Mouse (Mus musculus) forebrain, embryonic 11.5 days (tissue): ENCODE results near the gene 1700008O03Rik. TPM values are rescaled to one million over a fixed set of nuclear protein-coding genes. Genes with fewer than 3 reads are reported as not detected.

Experiments
- ATAC-seq: fragments of 200-750 bp; cut with Nextera tagmentation; replicated peaks from 2 replicates; pipeline ENCODE4 v1.8.0; 2017; ENCODE audit warnings: moderate TSS enrichment; ENCODE audit not compliant: low FRiP score
- DNase-seq: peaks from one replicate; pipeline ENCODE4 v3.0.0-alpha.2; 2017; ENCODE audit warnings: low spot score
- H3K27ac ChIP-seq: fragments of 300-500 bp; sonication (generic); 2 replicates; pipeline ENCODE4 v1.5.1; 2014; ENCODE audit warnings: low read depth, low read length
- H3K27me3 ChIP-seq: fragments of 300-500 bp; sonication (generic); 2 replicates; pipeline ENCODE4 v1.6.1; 2014; ENCODE audit warnings: mild to moderate bottlenecking, low read length, mixed read lengths; ENCODE audit not compliant: control insufficient read depth, insufficient read depth
- H3K36me3 ChIP-seq: fragments of 300-500 bp; sonication (generic); 2 replicates; pipeline ENCODE4 v1.6.1; 2014; ENCODE audit warnings: mild to moderate bottlenecking, low read length, moderate library complexity, mixed read lengths; ENCODE audit not compliant: control insufficient read depth, insufficient read depth
- H3K4me1 ChIP-seq: fragments of 300-500 bp; sonication (generic); replicated peaks from 2 replicates; pipeline ENCODE4 v1.6.1; 2014; ENCODE audit warnings: low read length, mixed read lengths; ENCODE audit not compliant: control insufficient read depth, insufficient read depth
- H3K4me2 ChIP-seq: fragments of 300-500 bp; sonication (generic); 2 replicates; pipeline ENCODE4 v1.6.1; 2014; ENCODE audit warnings: low read depth, mild to moderate bottlenecking, low read length, moderate library complexity, mixed read lengths; ENCODE audit not compliant: severe bottlenecking
- H3K4me3 ChIP-seq: fragments of 300-500 bp; sonication (generic); 2 replicates; pipeline ENCODE4 v1.5.1; 2014; ENCODE audit warnings: low read depth, low read length
- H3K9ac ChIP-seq: fragments of 300-500 bp; sonication (generic); 2 replicates; pipeline ENCODE4 v1.6.1; 2014; ENCODE audit warnings: low read length
- H3K9me3 ChIP-seq: fragments of 300-500 bp; sonication (generic); 2 replicates; pipeline ENCODE4 v1.6.1; 2016; ENCODE audit warnings: low read length, mixed read lengths; ENCODE audit not compliant: control insufficient read depth
- WGBS: fragments of 180-500 bp; shearing (Covaris S2); extraction: QIAGEN DNeasy Blood & Tissue Kit; methylation state at CpG from one replicate; pipeline ENCODE4 v1.1.7; 2014; 5-methylcytosine and 5-hydroxymethylcytosine counted together
- polyA plus RNA-seq: library from polyadenylated mRNA; unstranded; fragments of >200 nt; fragmentation: Nextera tagmentation; extraction: Ambion mirVana; gene quantifications from 2 replicates; pipeline ENCODE4 v1.2.1, GENCODE M21; 2014

The 1700008O03Rik gene
- polyA plus RNA-seq, 1 experiment from 2014 or later = 0.96 TPM

GRCm38 (mm10) chr7:44356590-44357481 is 28.8 kb downstream of the 1700008O03Rik start:
- 3% methylated on average over 35 of the region's 35 CpGs for whole genome bisulfite sequencing
- DNase-seq = peak; percentile 70
- H3K9me3 ChIP-seq = no peaks in the 10 kb centered on the region
- peaks cover 42% of the 10 kb centered on the region for H3K4me1 ChIP-seq
- H3K9ac ChIP-seq = peak overlapping the region; percentile 40
- H3K27ac ChIP-seq = peak overlapping the region; percentile 10; the same call in 1 of the 2 replicates
- no peaks in the 10 kb centered on the region for H3K36me3 ChIP-seq
- H3K27me3 ChIP-seq = peaks cover 54% of the 10 kb centered on the region
- H3K4me2 ChIP-seq = peak overlapping the region; percentile 24; the same call in 1 of the 2 replicates
- ATAC-seq = no peak
- peak overlapping the region; percentile 20 for H3K4me3 ChIP-seq

- no peak overlapping the region for H3K4me3 ChIP-seq
- H3K4me1 ChIP-seq = peaks cover 46% of the 10 kb centered on the region
- WGBS = 55% methylated on average over 6 of the region's 6 CpGs
- no peaks in the 10 kb centered on the region for H3K9me3 ChIP-seq
- H3K4me2 ChIP-seq = no peak overlapping the region
- H3K9ac ChIP-seq = no peak overlapping the region
- no peaks in the 10 kb centered on the region for H3K36me3 ChIP-seq
- ATAC-seq (no peak), DNase-seq (no peak)
- H3K27me3 ChIP-seq = peaks cover 59% of the 10 kb centered on the region
- H3K27ac ChIP-seq = no peak overlapping the region
Measured at GRCm38 (mm10) chr7:44355411-44355810, 30.2 kb downstream of the 1700008O03Rik start.

GRCm38 (mm10) chr7:44353601-44354340 is 31.8 kb downstream of the 1700008O03Rik start:
- H3K4me3 ChIP-seq = peak overlapping the region; percentile 14
- no peak overlapping the region for H3K27ac ChIP-seq
- no peak for ATAC-seq
- peaks cover 40% of the 10 kb centered on the region for H3K4me1 ChIP-seq
- H3K9ac ChIP-seq = peak overlapping the region; percentile 17; the same call in 1 of the 2 replicates
- peak; percentile 77 for DNase-seq
- H3K4me2 ChIP-seq = peak overlapping the region; percentile 22
- no peaks in the 10 kb centered on the region for H3K36me3 ChIP-seq
- 1% methylated on average over 35 of the region's 35 CpGs for WGBS
- H3K27me3 ChIP-seq = peaks cover 63% of the 10 kb centered on the region
- H3K9me3 ChIP-seq = no peaks in the 10 kb centered on the region

GRCm38 (mm10) chr7:44352750-44353600 is 32.6 kb downstream of the 1700008O03Rik start:
- Histone ChIP-seq H3K27me3 (peaks cover 62% of the 10 kb centered on the region), H3K9me3 (no peaks in the 10 kb centered on the region), H3K9ac (no peak overlapping the region), H3K27ac (no peak overlapping the region), H3K36me3 (no peaks in the 10 kb centered on the region), H3K4me2 (peak overlapping the region; percentile 29), H3K4me1 (peaks cover 38% of the 10 kb centered on the region), H3K4me3 (peak overlapping the region; percentile 14)
- 1% methylated on average over 64 of the region's 71 CpGs for WGBS
- DNase-seq (peak; percentile 73), ATAC-seq (no peak)

GRCm38 (mm10) chr7:44351881-44352749 is 33.5 kb downstream of the 1700008O03Rik start:
- WGBS = 4% methylated on average over 60 of the region's 71 CpGs
- Histone ChIP-seq H3K4me1 (peaks cover 32% of the 10 kb centered on the region), H3K9ac (no peak overlapping the region), H3K4me3 (peak overlapping the region; percentile 11), H3K36me3 (no peaks in the 10 kb centered on the region), H3K4me2 (peak overlapping the region; percentile 45; the same call in 1 of the 2 replicates), H3K9me3 (no peaks in the 10 kb centered on the region), H3K27ac (no peak overlapping the region), H3K27me3 (peaks cover 56% of the 10 kb centered on the region)
- ATAC-seq (peak; percentile 25; the same call in 1 of the 2 replicates), DNase-seq (peak; percentile 63)

GRCm38 (mm10) chr7:44350957-44351711 is 34.5 kb downstream of the 1700008O03Rik start:
- DNase-seq (peak; percentile 90), ATAC-seq (peak; percentile 49)
- H3K27me3 ChIP-seq = peaks cover 50% of the 10 kb centered on the region
- H3K9me3 ChIP-seq = no peaks in the 10 kb centered on the region
- peak overlapping the region; percentile 39; the same call in 1 of the 2 replicates for H3K9ac ChIP-seq
- H3K27ac ChIP-seq = no peak overlapping the region
- H3K36me3 ChIP-seq = no peaks in the 10 kb centered on the region
- H3K4me2 ChIP-seq = peak overlapping the region; percentile 45
- peak overlapping the region; percentile 14 for H3K4me3 ChIP-seq
- 4% methylated on average over 25 of the region's 25 CpGs for WGBS
- H3K4me1 ChIP-seq = peaks cover 27% of the 10 kb centered on the region

- DNase-seq (no peak), ATAC-seq (no peak)
- WGBS = 25% methylated on average over 3 of the region's 3 CpGs
- no peak overlapping the region for H3K4me2 ChIP-seq
- peaks cover 27% of the 10 kb centered on the region for H3K4me1 ChIP-seq
- no peaks in the 10 kb centered on the region for H3K36me3 ChIP-seq
- H3K27me3 ChIP-seq = peaks cover 36% of the 10 kb centered on the region
- no peaks in the 10 kb centered on the region for H3K9me3 ChIP-seq
- no peak overlapping the region for H3K9ac ChIP-seq
- no peak overlapping the region for H3K27ac ChIP-seq
- no peak overlapping the region for H3K4me3 ChIP-seq
Measured at GRCm38 (mm10) chr7:44349043-44349442, 36.6 kb downstream of the 1700008O03Rik start.
